Mouse (Mus musculus): ENCODE results near the gene Cntnap2. TPM values are rescaled to one million over a fixed set of nuclear protein-coding genes. Genes with fewer than 3 reads are reported as not detected.

Gene Cntnap2
- polyA plus RNA-seq, 2 experiments: 1.5 to 2.5 TPM

DNA sequence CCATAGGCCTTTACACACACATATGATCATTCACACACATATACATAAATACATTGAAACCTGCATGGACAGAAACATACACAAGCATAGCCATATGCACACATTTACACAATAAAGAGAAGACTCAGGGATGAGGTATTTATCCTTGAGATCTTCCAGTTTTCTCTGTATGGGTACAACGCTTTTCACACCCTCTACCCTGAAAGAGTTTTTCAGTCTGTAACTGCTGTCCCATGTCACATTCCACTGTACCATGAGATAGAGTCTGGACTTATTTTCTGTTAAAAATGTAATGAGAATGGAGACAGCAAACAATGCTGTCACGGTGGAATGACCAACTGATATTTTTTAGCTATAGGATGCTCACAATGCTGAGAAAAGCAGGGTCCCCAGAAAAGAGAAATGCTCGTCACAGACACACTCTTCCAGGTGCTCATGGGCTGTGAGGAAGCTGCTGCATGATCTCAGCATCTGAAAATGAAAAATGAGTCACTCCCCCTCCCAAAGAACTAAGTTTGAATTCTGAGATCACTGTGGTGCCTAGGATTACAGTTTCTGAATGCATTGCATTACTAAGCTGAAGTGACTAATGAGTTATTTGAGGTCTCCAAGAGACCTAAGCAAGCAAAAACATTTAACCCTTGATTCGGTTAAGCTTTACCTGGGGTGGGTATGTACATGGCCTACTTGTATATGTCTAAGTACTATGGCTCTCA, 782.6 kb downstream of the Cntnap2 start:
- WGBS: 82% methylated on average over 4 of the region's 4 CpGs
- TF ChIP-seq POLR2A (IDR thresholded peaks at IDR 0.05; ENCODE audit: borderline replicate concordance, extremely low read depth, insufficient read depth, insufficient read length): no peak

DNA sequence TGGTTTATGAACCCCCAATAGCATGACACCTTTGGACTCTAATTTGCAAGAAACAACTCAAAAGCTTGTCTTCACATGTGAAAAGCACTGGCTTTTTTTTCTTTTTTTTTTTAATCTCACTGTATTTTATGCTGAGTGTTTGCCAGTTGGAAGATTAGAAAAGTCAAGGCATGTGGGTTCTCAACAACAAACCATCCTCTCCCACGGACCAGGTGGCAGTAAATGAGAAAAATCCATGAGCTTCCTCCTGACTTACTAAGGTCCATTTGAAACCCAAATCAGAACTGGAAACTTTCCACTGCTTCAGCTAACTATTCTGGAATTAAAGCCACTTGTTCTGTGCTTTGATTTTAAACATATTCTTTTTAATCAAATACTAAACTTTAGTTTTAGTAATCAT, 784.6 kb downstream of the Cntnap2 start:
- TF ChIP-seq POLR2A (IDR thresholded peaks at IDR 0.05; ENCODE audit: borderline replicate concordance, extremely low read depth, insufficient read depth, insufficient read length): no peak
- Histone ChIP-seq H3K27me3 (ENCODE audit: control insufficient read depth, insufficient read depth, low read length) (no peaks in the 10 kb centered on the region), H3K4me2 (replicated peaks; ENCODE audit: low read depth, low read length, severe bottlenecking) (no peak overlapping the region), H3K4me3 (replicated peaks; ENCODE audit: low read length) (no peak overlapping the region), H3K36me3 (ENCODE audit: control insufficient read depth, insufficient read depth, low read length) (no peaks in the 10 kb centered on the region), H3K9ac (ENCODE audit: low read depth, low read length, severe bottlenecking) (no peak overlapping the region), H3K9me3 (ENCODE audit: control insufficient read depth, low read length) (no peaks in the 10 kb centered on the region), H3K4me1 (ENCODE audit: control insufficient read depth, insufficient read depth, low read length) (no peaks in the 10 kb centered on the region), H3K27ac (replicated peaks; ENCODE audit: low read depth, low read length) (no peak overlapping the region)
- no peak for ATAC-seq (ENCODE audit: low FRiP score, low read depth)
- no peak for DNase-seq (ENCODE audit: low spot score)
- 53% methylated on average over 1 of the region's 1 CpGs for WGBS

More for the DNA sequence above, 782.6 kb downstream of the Cntnap2 start:
- no peak overlapping the region for H3K4me2 ChIP-seq (replicated peaks; ENCODE audit: low read depth, low read length, severe bottlenecking)
- no peaks in the 10 kb centered on the region for H3K4me1 ChIP-seq (ENCODE audit: control insufficient read depth, insufficient read depth, low read length)
- H3K27me3 ChIP-seq (ENCODE audit: control insufficient read depth, insufficient read depth, low read length): no peaks in the 10 kb centered on the region
- no peak overlapping the region for H3K4me3 ChIP-seq (replicated peaks; ENCODE audit: low read length)
- no peak overlapping the region for H3K9ac ChIP-seq (ENCODE audit: low read depth, low read length, severe bottlenecking)
- no peak for ATAC-seq (ENCODE audit: low FRiP score, low read depth)
- no peaks in the 10 kb centered on the region for H3K9me3 ChIP-seq (ENCODE audit: control insufficient read depth, low read length)
- H3K36me3 ChIP-seq (ENCODE audit: control insufficient read depth, insufficient read depth, low read length): no peaks in the 10 kb centered on the region
- H3K27ac ChIP-seq (replicated peaks; ENCODE audit: low read depth, low read length): no peak overlapping the region
- no peak for DNase-seq (ENCODE audit: low spot score)

DNA sequence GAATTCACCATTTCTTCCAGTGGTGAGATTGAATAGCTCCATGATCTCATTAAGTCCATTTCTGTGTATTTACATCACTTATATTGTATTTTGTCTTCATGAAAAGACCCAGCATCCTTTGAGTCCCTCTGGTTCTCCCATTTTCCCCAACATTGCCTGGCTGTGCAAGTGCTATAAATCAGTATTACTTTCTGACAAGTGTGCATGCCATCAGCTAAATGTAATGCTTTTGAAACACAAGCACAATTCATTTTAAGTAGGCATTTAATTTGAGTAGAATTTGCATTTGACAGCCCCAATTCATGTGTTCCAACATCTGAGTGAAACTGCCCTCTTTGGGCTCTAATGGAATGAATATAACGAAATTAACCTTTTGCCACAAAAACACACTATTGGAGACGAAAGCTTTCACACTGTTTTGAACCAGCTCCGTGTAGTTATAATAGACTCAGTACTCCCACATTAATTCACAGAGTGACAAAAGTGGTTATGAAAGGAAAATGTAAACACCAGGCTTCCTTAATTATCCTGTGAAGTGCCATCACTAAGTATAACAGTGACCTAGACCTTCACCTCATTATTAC, 812.3 kb downstream of the Cntnap2 start:
- WGBS: 72% methylated on average over 3 of the region's 3 CpGs
- Histone ChIP-seq H3K9me3 (ENCODE audit: control insufficient read depth, low read length) (no peaks in the 10 kb centered on the region), H3K4me2 (replicated peaks; ENCODE audit: low read depth, low read length, severe bottlenecking) (no peak overlapping the region), H3K9ac (ENCODE audit: low read depth, low read length, severe bottlenecking) (no peak overlapping the region), H3K36me3 (ENCODE audit: control insufficient read depth, insufficient read depth, low read length) (no peaks in the 10 kb centered on the region), H3K4me3 (replicated peaks; ENCODE audit: low read length) (no peak overlapping the region), H3K27ac (replicated peaks; ENCODE audit: low read depth, low read length) (no peak overlapping the region), H3K4me1 (ENCODE audit: control insufficient read depth, insufficient read depth, low read length) (no peaks in the 10 kb centered on the region), H3K27me3 (ENCODE audit: control insufficient read depth, insufficient read depth, low read length) (no peaks in the 10 kb centered on the region)
- no peak for TF ChIP-seq POLR2A (IDR thresholded peaks at IDR 0.05; ENCODE audit: borderline replicate concordance, extremely low read depth, insufficient read depth, insufficient read length)
- DNase-seq (ENCODE audit: low spot score) (no peak), ATAC-seq (ENCODE audit: low FRiP score, low read depth) (no peak)

DNA sequence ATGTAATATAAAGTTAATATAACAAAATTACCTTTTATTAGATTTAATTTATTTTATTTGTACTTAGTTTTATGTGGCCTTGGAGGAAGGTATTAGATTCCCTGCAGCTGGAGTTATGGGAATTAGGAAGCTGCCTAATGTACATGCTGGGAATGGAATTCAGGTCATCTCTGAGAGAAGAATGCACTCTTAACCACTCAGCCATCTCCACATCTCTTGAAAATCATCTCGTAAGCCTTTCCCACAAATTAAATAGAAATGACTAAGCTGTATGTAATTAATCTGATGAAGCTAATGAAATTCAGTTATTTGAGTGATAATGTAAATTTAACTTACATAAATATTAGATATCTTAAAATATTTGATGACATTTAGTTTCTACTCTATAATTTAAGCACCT, 826.3 kb downstream of the Cntnap2 start:
- Histone ChIP-seq H3K4me2 (replicated peaks; ENCODE audit: low read depth, low read length, severe bottlenecking) (no peak overlapping the region), H3K9ac (ENCODE audit: low read depth, low read length, severe bottlenecking) (no peak overlapping the region), H3K4me1 (ENCODE audit: control insufficient read depth, insufficient read depth, low read length) (no peaks in the 10 kb centered on the region), H3K4me3 (replicated peaks; ENCODE audit: low read length) (no peak overlapping the region), H3K27ac (replicated peaks; ENCODE audit: low read depth, low read length) (no peak overlapping the region), H3K36me3 (ENCODE audit: control insufficient read depth, insufficient read depth, low read length) (no peaks in the 10 kb centered on the region), H3K27me3 (ENCODE audit: control insufficient read depth, insufficient read depth, low read length) (no peaks in the 10 kb centered on the region), H3K9me3 (ENCODE audit: control insufficient read depth, low read length) (no peaks in the 10 kb centered on the region)
- WGBS: 83% methylated on average over 1 of the region's 1 CpGs
- ATAC-seq (ENCODE audit: low FRiP score, low read depth) (no peak), DNase-seq (ENCODE audit: low spot score) (no peak)
- TF ChIP-seq POLR2A (IDR thresholded peaks at IDR 0.05; ENCODE audit: borderline replicate concordance, extremely low read depth, insufficient read depth, insufficient read length): no peak

DNA sequence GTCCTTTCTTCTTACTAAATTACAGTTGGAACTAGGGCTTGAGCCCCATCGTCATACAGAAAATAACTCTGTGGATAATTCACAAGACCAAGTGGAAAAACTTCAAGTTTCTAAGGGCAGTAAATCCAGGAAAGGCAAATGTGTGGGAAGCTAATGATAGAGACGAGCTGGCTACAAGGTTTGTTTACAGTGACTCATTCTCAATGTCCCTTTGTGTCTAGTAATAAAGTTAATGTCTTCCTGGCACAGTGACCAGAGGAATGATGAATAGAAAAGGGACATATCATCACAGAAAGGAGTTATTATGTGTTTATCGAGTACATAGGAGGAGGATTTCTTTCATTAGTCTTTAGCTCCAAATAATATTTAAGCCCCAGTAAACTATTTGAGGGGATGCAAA, 828.7 kb downstream of the Cntnap2 start:
- no peak for TF ChIP-seq POLR2A (IDR thresholded peaks at IDR 0.05; ENCODE audit: borderline replicate concordance, extremely low read depth, insufficient read depth, insufficient read length)
- no peak overlapping the region for H3K9ac ChIP-seq (ENCODE audit: low read depth, low read length, severe bottlenecking)
- no peaks in the 10 kb centered on the region for H3K9me3 ChIP-seq (ENCODE audit: control insufficient read depth, low read length)
- DNase-seq (ENCODE audit: low spot score): no peak
- H3K4me2 ChIP-seq (replicated peaks; ENCODE audit: low read depth, low read length, severe bottlenecking): no peak overlapping the region
- H3K36me3 ChIP-seq (ENCODE audit: control insufficient read depth, insufficient read depth, low read length): no peaks in the 10 kb centered on the region
- 65% methylated on average over 3 of the region's 3 CpGs for WGBS
- no peaks in the 10 kb centered on the region for H3K27me3 ChIP-seq (ENCODE audit: control insufficient read depth, insufficient read depth, low read length)
- H3K27ac ChIP-seq (replicated peaks; ENCODE audit: low read depth, low read length): no peak overlapping the region
- H3K4me3 ChIP-seq (replicated peaks; ENCODE audit: low read length): no peak overlapping the region
- no peaks in the 10 kb centered on the region for H3K4me1 ChIP-seq (ENCODE audit: control insufficient read depth, insufficient read depth, low read length)
- ATAC-seq (ENCODE audit: low FRiP score, low read depth): no peak

Measured in limb, embryonic 14.5 days (tissue).